Mouse (Mus musculus) spleen, adult 2 months (tissue): ENCODE measurements around the gene Shc2. TPM values are rescaled to one million over a fixed set of nuclear protein-coding genes. Genes with fewer than 3 reads are reported as not detected.

ENCODE experiments used
- DNase-seq, 2 experiments: peaks; one replicate each; pipeline versions ENCODE4 v3.0.0 to v3.0.0-alpha.2; 2012 to 2021; ENCODE audit warnings: low spot score in 2 of 2, low read depth in 1 of 2
- H3K27ac ChIP-seq: fragments of 200-500 bp; 2 replicates; pipeline ENCODE4 v1.5.1; 2012; ENCODE audit warnings: low read length, inconsistent platforms; ENCODE audit not compliant: insufficient read depth
- H3K27me3 ChIP-seq: fragments of 200-500 bp; 2 replicates; pipeline ENCODE4 v1.6.1; 2012; ENCODE audit warnings: mild to moderate bottlenecking, moderate library complexity, low read length, inconsistent platforms; ENCODE audit not compliant: control insufficient read depth, insufficient read depth
- H3K36me3 ChIP-seq: fragments of 200-500 bp; 2 replicates; pipeline ENCODE4 v1.6.1; 2012; ENCODE audit warnings: mild to moderate bottlenecking, low read length, inconsistent platforms; ENCODE audit not compliant: control insufficient read depth, insufficient read depth
- H3K4me1 ChIP-seq: fragments of 200-500 bp; 2 replicates; pipeline ENCODE4 v1.6.1; 2011; ENCODE audit warnings: inconsistent platforms; ENCODE audit not compliant: control insufficient read depth, insufficient read depth, insufficient read length
- H3K4me3 ChIP-seq: fragments of 200-500 bp; 2 replicates; pipeline ENCODE4 v1.5.1; 2011; ENCODE audit warnings: mild to moderate bottlenecking, inconsistent platforms; ENCODE audit not compliant: insufficient read depth, insufficient read length; ENCODE audit errors: extremely low read depth
- CTCF ChIP-seq: fragments of 200-500 bp; IDR thresholded peaks from 2 replicates; pipeline ENCODE4 v1.5.1; 2011; ENCODE audit warnings: mild to moderate bottlenecking, inconsistent platforms; ENCODE audit not compliant: insufficient read depth, insufficient read length, insufficient replicate concordance; ENCODE audit errors: extremely low read depth
- POLR2A ChIP-seq: fragments of 200-500 bp; IDR thresholded peaks from 2 replicates; pipeline ENCODE4 v1.6.1; 2011; ENCODE audit warnings: low read depth, low read length, inconsistent platforms
- WGBS: fragments of 180-500 bp; shearing (Covaris S2); methylation state at CpG from one replicate; pipeline ENCODE4 v1.1.7; 2018; 5-methylcytosine and 5-hydroxymethylcytosine counted together
- polyA plus RNA-seq: library from polyadenylated mRNA; depleted of rRNA; stranded (reverse); fragments of >200 nt; gene quantifications from 2 replicates; pipeline ENCODE4 v1.2.3, GENCODE M21; 2012

Shc2 gene
- polyA plus RNA-seq, 1 experiment = 1.3 TPM

DNA sequence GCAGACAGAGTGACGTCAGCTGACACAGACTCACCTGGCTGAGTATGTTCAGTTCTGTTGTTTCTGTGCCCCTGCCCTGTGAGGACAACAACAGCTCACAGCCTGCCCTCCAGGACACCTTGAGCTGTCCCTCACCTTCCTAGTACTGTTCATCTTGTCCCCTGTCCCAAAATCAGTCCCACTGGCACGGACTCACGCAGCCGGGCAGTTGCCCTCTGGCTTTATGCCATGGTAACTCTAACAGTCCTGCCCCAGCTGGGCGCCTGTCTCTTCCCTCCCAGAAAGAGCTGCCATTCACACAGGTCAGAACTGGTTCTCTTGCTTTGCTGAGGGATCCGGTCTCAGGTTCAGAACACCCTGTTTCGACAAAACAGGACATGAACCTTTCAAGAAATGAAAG is 15.1 kb upstream of the Shc2 start:
- Histone ChIP-seq H3K4me3 (no peak overlapping the region), H3K27ac (no peak overlapping the region), H3K36me3 (no peaks in the 10 kb centered on the region), H3K27me3 (no peaks in the 10 kb centered on the region), H3K4me1 (no peaks in the 10 kb centered on the region)
- no peak for DNase-seq
- 81% methylated on average over 7 of the region's 7 CpGs for WGBS
- TF ChIP-seq POLR2A (no peak), CTCF (no peak)

DNA sequence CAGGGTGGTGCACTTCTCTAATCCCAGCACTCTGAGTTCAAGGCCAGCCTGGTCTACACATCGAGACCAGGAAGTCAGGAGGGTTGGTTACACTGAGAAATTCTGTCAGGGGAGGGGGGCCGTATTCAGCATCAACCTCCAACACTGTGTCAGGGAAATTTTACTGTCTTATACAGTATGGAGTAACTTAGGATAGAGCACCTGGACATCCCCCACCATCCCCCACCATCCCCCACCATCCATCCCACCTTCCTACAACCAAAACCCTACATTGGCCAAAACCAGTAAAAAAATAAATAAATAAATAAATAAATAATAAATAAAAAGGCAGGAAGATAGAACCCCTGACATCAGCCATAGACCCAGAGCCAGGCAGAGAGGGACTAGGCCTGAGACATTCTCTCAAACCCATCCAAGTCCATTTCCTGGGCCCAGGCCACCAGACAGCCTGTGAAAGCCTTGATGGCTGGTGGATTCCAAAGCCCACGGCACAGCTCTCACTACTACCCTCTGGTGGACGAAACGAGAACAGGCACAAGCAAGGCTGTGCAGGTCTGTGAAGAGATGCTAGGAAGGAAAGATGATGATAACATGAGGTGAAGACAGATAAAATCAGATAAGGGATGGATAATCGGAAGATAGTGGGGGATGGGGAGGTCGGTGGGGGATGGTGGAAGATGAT is 11.5 kb upstream of the Shc2 start:
- 24% methylated on average over 7 of the region's 7 CpGs for WGBS
- no peaks in the 10 kb centered on the region for H3K36me3 ChIP-seq
- no peak overlapping the region for H3K27ac ChIP-seq
- H3K4me1 ChIP-seq = no peaks in the 10 kb centered on the region
- no peak overlapping the region for H3K4me3 ChIP-seq
- DNase-seq = peak; percentile 30 to 49
- H3K27me3 ChIP-seq = no peaks in the 10 kb centered on the region
- TF ChIP-seq CTCF (peak; percentile 77; the same call in 1 of the 2 replicates), POLR2A (no peak)

DNA sequence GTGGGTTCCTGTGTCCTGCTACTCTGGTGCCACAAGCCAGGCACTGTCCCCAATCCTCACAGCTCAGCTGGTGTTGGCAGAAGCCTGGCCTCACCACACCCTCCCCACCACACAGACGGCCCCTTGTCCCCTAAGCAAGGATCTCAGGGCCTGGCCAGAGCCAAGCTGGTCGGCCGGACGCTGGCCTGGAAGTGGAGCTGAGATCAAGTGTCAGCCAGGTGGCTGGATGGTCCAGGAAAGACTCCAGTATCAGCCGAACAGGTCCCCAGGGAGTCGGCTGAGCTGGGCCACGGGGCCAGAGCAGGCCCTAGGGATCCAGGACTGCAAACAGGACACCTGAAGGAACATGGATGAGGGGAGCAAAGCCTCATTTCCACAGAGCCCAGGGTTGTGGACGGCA is 8.0 kb upstream of the Shc2 start, which contains the start of gene Odf3l2:
Gene Odf3l2, minus strand, starts transcription at position 28 of the 400 bp plus-strand sequence.
- TF ChIP-seq POLR2A (no peak), CTCF (no peak)
- Histone ChIP-seq H3K36me3 (no peaks in the 10 kb centered on the region), H3K4me1 (no peaks in the 10 kb centered on the region), H3K4me3 (no peak within 1 kb of the TSS), H3K27me3 (no peaks in the 10 kb centered on the region), H3K27ac (no peak within 1 kb of the TSS)
- no peak for DNase-seq
- 83% methylated on average over 8 of the region's 8 CpGs for WGBS

DNA sequence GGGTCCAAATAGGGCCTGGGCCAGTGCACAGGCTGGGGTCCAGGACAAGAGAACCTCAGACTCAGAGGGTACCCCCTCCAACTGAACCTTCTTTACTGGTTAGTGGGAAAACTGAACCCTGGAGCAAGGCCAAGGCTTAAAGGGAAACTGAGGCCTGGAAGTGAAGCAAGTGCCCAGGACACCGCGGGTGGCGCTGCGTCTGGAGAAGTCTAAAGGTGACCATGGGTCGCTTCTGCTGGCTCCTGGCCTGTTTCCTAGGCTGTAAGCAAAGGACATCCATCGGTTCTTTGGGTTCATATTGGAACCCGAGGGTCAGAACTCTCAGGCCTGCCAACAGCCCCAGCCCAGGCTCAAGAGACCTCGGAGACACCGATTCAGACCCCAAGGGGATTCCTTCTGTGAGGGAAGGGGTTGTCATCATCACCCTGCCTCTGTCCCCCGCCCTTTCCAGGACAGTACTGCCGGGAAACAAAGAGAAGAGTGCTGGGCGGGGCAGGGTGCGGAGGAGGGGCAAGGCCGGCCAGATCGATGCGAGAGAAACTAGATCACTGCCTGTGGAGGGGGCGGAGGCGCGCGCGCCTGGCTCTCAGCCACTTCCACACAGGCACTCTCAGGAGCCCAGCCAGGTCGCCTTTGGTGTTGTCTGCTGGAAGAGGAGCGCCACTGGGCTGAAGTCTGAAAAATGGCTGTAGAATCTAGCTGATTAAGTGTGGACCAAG is 927 bp upstream of the Shc2 start:
- no peak for DNase-seq
- no peaks in the 10 kb centered on the region for H3K36me3 ChIP-seq
- peaks cover 15% of the 10 kb centered on the region for H3K27me3 ChIP-seq
- WGBS = 17% methylated on average over 23 of the region's 23 CpGs
- no peak overlapping the region for H3K4me3 ChIP-seq
- H3K4me1 ChIP-seq = no peaks in the 10 kb centered on the region; the same call in 1 of the 2 replicates
- TF ChIP-seq CTCF (no peak), POLR2A (no peak)
- H3K27ac ChIP-seq = no peak overlapping the region

DNA sequence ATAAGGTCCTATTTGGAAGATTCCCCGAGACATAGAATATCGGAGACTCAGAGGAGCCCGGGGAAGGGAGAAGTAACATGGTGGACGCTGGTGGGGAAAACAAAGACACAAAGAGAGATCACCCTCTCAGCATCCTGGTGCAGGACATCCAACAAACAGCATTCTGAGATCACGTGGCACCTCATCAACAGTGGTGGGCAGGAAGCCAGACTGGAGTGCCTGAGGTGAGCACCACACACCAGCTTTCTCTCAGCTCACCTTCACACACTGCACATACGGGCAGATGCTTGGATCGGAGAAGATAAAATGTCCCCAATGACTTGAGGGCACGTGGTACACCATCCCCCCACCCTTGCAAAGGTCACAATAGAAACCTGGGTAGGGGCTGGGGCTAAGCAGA is 1.4 kb downstream of the Shc2 start:
- Histone ChIP-seq H3K36me3 (no peaks in the 10 kb centered on the region), H3K27ac (no peak overlapping the region), H3K27me3 (peaks cover 15% of the 10 kb centered on the region), H3K4me1 (no peaks in the 10 kb centered on the region; the same call in 1 of the 2 replicates), H3K4me3 (no peak overlapping the region)
- DNase-seq = no peak
- TF ChIP-seq POLR2A (no peak), CTCF (no peak)
- WGBS = 90% methylated on average over 8 of the region's 8 CpGs

DNA sequence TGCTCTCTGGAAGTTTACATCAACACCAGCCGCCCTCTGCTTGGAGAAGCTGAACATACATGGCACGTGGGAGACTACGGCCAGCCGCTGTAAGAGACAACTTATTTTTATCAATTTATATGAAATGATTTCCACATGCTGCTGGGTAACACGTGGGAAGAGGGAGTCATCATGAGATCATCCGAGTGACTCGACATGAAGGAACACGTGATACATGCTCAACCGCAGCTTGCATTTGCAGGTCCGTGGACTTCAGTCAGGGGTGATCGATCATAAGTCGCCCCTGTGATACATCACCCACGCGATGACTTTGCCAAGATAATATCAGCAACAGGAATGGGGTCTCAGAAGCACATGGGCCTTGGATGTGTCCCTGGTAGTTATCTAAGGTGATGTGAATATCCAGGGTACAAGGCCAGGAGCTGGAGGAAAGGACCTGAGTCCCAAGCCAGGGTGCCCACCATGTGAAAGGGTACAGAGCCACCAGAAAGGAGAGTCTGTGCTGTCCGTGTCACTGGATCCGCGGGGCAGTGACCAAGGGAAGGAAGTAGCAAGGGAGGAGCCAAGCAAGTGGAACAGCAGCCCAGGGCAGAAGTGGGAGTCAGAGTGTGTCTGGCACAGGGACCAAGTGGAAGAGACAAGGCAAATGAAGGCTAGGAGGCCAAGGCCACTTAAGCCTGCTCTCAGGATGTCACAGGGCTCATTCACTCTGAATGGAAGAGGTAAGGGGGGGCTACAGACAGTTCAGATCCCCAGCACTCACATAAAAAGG is 4.5 kb downstream of the Shc2 start:
- no peak for TF ChIP-seq CTCF
- TF ChIP-seq POLR2A = no peak
- Histone ChIP-seq H3K27me3 (peaks cover 14% of the 10 kb centered on the region), H3K27ac (no peak overlapping the region), H3K4me1 (no peaks in the 10 kb centered on the region; the same call in 1 of the 2 replicates), H3K4me3 (no peak overlapping the region), H3K36me3 (no peaks in the 10 kb centered on the region)
- WGBS = 69% methylated on average over 17 of the region's 17 CpGs
- DNase-seq = no peak
